Mouse (Mus musculus): ENCODE measurements around the gene Ttc25. TPM values are rescaled to one million over a fixed set of nuclear protein-coding genes. Genes with fewer than 3 reads are reported as not detected.
A peak's percentile ranks its signal among the peaks of the same experiment; 100 is the strongest.

The Ttc25 gene
- polyA plus RNA-seq, 1 experiment from 2014 or later, result 2.2 TPM

GRCm38 (mm10) chr11:100571202-100571567, 25.8 kb downstream of the Ttc25 start:
- Histone ChIP-seq H3K4me1 (ENCODE audit: control insufficient read depth, insufficient read depth, low read length) (peaks cover 6% of the 10 kb centered on the region; the same call in 1 of the 2 replicates), H3K4me2 (ENCODE audit: low read depth, low read length) (peak overlapping the region; percentile 42), H3K36me3 (ENCODE audit: control insufficient read depth, insufficient read depth, low read length) (no peaks in the 10 kb centered on the region), H3K27me3 (ENCODE audit: control insufficient read depth, insufficient read depth, low read length) (no peaks in the 10 kb centered on the region), H3K4me3 (ENCODE audit: low read depth, low read length) (peak overlapping the region; percentile 6; the same call in 1 of the 2 replicates), H3K9ac (replicated peaks; ENCODE audit: low read depth, low read length) (peak overlapping the region; percentile 37), H3K27ac (ENCODE audit: low read depth, low read length) (no peak overlapping the region), H3K9me3 (ENCODE audit: control insufficient read depth, low read length) (no peaks in the 10 kb centered on the region)
- 7% methylated on average over 16 of the region's 16 CpGs for WGBS
- ATAC-seq (ENCODE audit: low read depth), result peak; percentile 16; the same call in 1 of the 2 replicates

- no peaks in the 10 kb centered on the region for H3K27me3 ChIP-seq (ENCODE audit: control insufficient read depth, insufficient read depth, low read length)
- no peak for ATAC-seq (ENCODE audit: low read depth)
- H3K4me3 ChIP-seq (ENCODE audit: low read depth, low read length), result no peak overlapping the region
- 90% methylated on average over 3 of the region's 3 CpGs for WGBS
- no peaks in the 10 kb centered on the region for H3K9me3 ChIP-seq (ENCODE audit: control insufficient read depth, low read length)
- peaks cover 6% of the 10 kb centered on the region; the same call in 1 of the 2 replicates for H3K4me1 ChIP-seq (ENCODE audit: control insufficient read depth, insufficient read depth, low read length)
- H3K9ac ChIP-seq (replicated peaks; ENCODE audit: low read depth, low read length), result no peak overlapping the region
- H3K27ac ChIP-seq (ENCODE audit: low read depth, low read length), result no peak overlapping the region
- peaks cover 7% of the 10 kb centered on the region; the same call in 1 of the 2 replicates for H3K36me3 ChIP-seq (ENCODE audit: control insufficient read depth, insufficient read depth, low read length)
- no peak overlapping the region for H3K4me2 ChIP-seq (ENCODE audit: low read depth, low read length)
Observed at GRCm38 (mm10) chr11:100574188-100574587, 28.8 kb downstream of the Ttc25 start.

GRCm38 (mm10) chr11:100574708-100575483, 29.5 kb downstream of the Ttc25 start, which contains the start of gene Cnp:
Gene Cnp, plus strand, starts transcription at chr11:100574904.
- H3K4me2 ChIP-seq (ENCODE audit: low read depth, low read length), result peak within 1 kb of the TSS; percentile 71
- peak; percentile 75; the same call in 1 of the 2 replicates for ATAC-seq (ENCODE audit: low read depth)
- peaks cover 6% of the 10 kb centered on the region; the same call in 1 of the 2 replicates for H3K4me1 ChIP-seq (ENCODE audit: control insufficient read depth, insufficient read depth, low read length)
- peak within 1 kb of the TSS; percentile 49; the same call in 1 of the 2 replicates for H3K27ac ChIP-seq (ENCODE audit: low read depth, low read length)
- H3K27me3 ChIP-seq (ENCODE audit: control insufficient read depth, insufficient read depth, low read length), result no peaks in the 10 kb centered on the region
- H3K4me3 ChIP-seq (ENCODE audit: low read depth, low read length), result peak within 1 kb of the TSS; percentile 49
- no peaks in the 10 kb centered on the region for H3K9me3 ChIP-seq (ENCODE audit: control insufficient read depth, low read length)
- H3K36me3 ChIP-seq (ENCODE audit: control insufficient read depth, insufficient read depth, low read length), result peaks cover 7% of the 10 kb centered on the region; the same call in 1 of the 2 replicates
- H3K9ac ChIP-seq (replicated peaks; ENCODE audit: low read depth, low read length), result peak within 1 kb of the TSS; percentile 60
- WGBS, result 1% methylated on average over 47 of the region's 47 CpGs

GRCm38 (mm10) chr11:100575484-100575855, 30.1 kb downstream of the Ttc25 start:
- Histone ChIP-seq H3K4me3 (ENCODE audit: low read depth, low read length) (peak overlapping the region; percentile 49), H3K4me2 (ENCODE audit: low read depth, low read length) (peak overlapping the region; percentile 71), H3K36me3 (ENCODE audit: control insufficient read depth, insufficient read depth, low read length) (peaks cover 7% of the 10 kb centered on the region; the same call in 1 of the 2 replicates), H3K9ac (replicated peaks; ENCODE audit: low read depth, low read length) (peak overlapping the region; percentile 60), H3K4me1 (ENCODE audit: control insufficient read depth, insufficient read depth, low read length) (peaks cover 6% of the 10 kb centered on the region; the same call in 1 of the 2 replicates), H3K27me3 (ENCODE audit: control insufficient read depth, insufficient read depth, low read length) (no peaks in the 10 kb centered on the region), H3K27ac (ENCODE audit: low read depth, low read length) (peak overlapping the region; percentile 49; the same call in 1 of the 2 replicates), H3K9me3 (ENCODE audit: control insufficient read depth, low read length) (no peaks in the 10 kb centered on the region)
- 15% methylated on average over 2 of the region's 2 CpGs for WGBS
- ATAC-seq (ENCODE audit: low read depth), result peak; percentile 18; the same call in 1 of the 2 replicates

- 70% methylated on average over 21 of the region's 21 CpGs for WGBS
Observed at GRCm38 (mm10) chr11:100576256-100576655, 30.8 kb downstream of the Ttc25 start.

GRCm38 (mm10) chr11:100577852-100578599, 32.6 kb downstream of the Ttc25 start:
- no peak overlapping the region for H3K4me3 ChIP-seq (ENCODE audit: low read depth, low read length)
- no peak overlapping the region for H3K27ac ChIP-seq (ENCODE audit: low read depth, low read length)
- H3K36me3 ChIP-seq (ENCODE audit: control insufficient read depth, insufficient read depth, low read length), result peaks cover 28% of the 10 kb centered on the region
- H3K4me2 ChIP-seq (ENCODE audit: low read depth, low read length), result no peak overlapping the region
- H3K4me1 ChIP-seq (ENCODE audit: control insufficient read depth, insufficient read depth, low read length), result no peaks in the 10 kb centered on the region
- H3K9me3 ChIP-seq (ENCODE audit: control insufficient read depth, low read length), result no peaks in the 10 kb centered on the region
- H3K9ac ChIP-seq (replicated peaks; ENCODE audit: low read depth, low read length), result no peak overlapping the region
- no peak for ATAC-seq (ENCODE audit: low read depth)
- no peaks in the 10 kb centered on the region for H3K27me3 ChIP-seq (ENCODE audit: control insufficient read depth, insufficient read depth, low read length)
- WGBS, result 75% methylated on average over 8 of the region's 8 CpGs

More at GRCm38 (mm10) chr11:100576256-100576655, 30.8 kb downstream of the Ttc25 start:
- no peak overlapping the region for H3K27ac ChIP-seq (ENCODE audit: low read depth, low read length)
- no peaks in the 10 kb centered on the region for H3K9me3 ChIP-seq (ENCODE audit: control insufficient read depth, low read length)
- 0 out of 2 replicates have a peak overlapping the region, but pooled peaks have one; percentile 6 for H3K4me2 ChIP-seq (ENCODE audit: low read depth, low read length)
- H3K9ac ChIP-seq (replicated peaks; ENCODE audit: low read depth, low read length), result no peak overlapping the region
- ATAC-seq (ENCODE audit: low read depth), result no peak
- peaks cover 12% of the 10 kb centered on the region; the same call in 1 of the 2 replicates for H3K36me3 ChIP-seq (ENCODE audit: control insufficient read depth, insufficient read depth, low read length)
- H3K4me3 ChIP-seq (ENCODE audit: low read depth, low read length), result no peak overlapping the region
- no peaks in the 10 kb centered on the region for H3K27me3 ChIP-seq (ENCODE audit: control insufficient read depth, insufficient read depth, low read length)
- H3K4me1 ChIP-seq (ENCODE audit: control insufficient read depth, insufficient read depth, low read length), result no peaks in the 10 kb centered on the region

GRCm38 (mm10) chr11:100579116-100579799, 33.9 kb downstream of the Ttc25 start:
- Histone ChIP-seq H3K36me3 (ENCODE audit: control insufficient read depth, insufficient read depth, low read length) (peaks cover 40% of the 10 kb centered on the region), H3K27ac (ENCODE audit: low read depth, low read length) (no peak overlapping the region), H3K4me1 (ENCODE audit: control insufficient read depth, insufficient read depth, low read length) (no peaks in the 10 kb centered on the region), H3K4me2 (ENCODE audit: low read depth, low read length) (no peak overlapping the region), H3K9me3 (ENCODE audit: control insufficient read depth, low read length) (no peaks in the 10 kb centered on the region), H3K27me3 (ENCODE audit: control insufficient read depth, insufficient read depth, low read length) (no peaks in the 10 kb centered on the region), H3K9ac (replicated peaks; ENCODE audit: low read depth, low read length) (no peak overlapping the region), H3K4me3 (ENCODE audit: low read depth, low read length) (no peak overlapping the region)
- WGBS, result 90% methylated on average over 9 of the region's 9 CpGs
- ATAC-seq (ENCODE audit: low read depth), result no peak

- H3K9ac ChIP-seq (replicated peaks; ENCODE audit: low read depth, low read length), result no peak overlapping the region
- no peaks in the 10 kb centered on the region for H3K4me1 ChIP-seq (ENCODE audit: control insufficient read depth, insufficient read depth, low read length)
- peaks cover 48% of the 10 kb centered on the region for H3K36me3 ChIP-seq (ENCODE audit: control insufficient read depth, insufficient read depth, low read length)
- H3K27ac ChIP-seq (ENCODE audit: low read depth, low read length), result no peak overlapping the region
- H3K9me3 ChIP-seq (ENCODE audit: control insufficient read depth, low read length), result no peaks in the 10 kb centered on the region
- WGBS, result 93% methylated on average over 13 of the region's 13 CpGs
- no peaks in the 10 kb centered on the region for H3K27me3 ChIP-seq (ENCODE audit: control insufficient read depth, insufficient read depth, low read length)
- ATAC-seq (ENCODE audit: low read depth), result no peak
- H3K4me2 ChIP-seq (ENCODE audit: low read depth, low read length), result no peak overlapping the region
- H3K4me3 ChIP-seq (ENCODE audit: low read depth, low read length), result no peak overlapping the region
Observed at GRCm38 (mm10) chr11:100580275-100580674, 34.9 kb downstream of the Ttc25 start.

All from neural tube, embryonic 14.5 days (tissue).